Mouse (Mus musculus): ENCODE measurements at regions not wholly inside any gene's neighbourhood (a gene's known extent, or its start where the extent isn't known, plus 50 kb on each side); places are given as distances from the start of the nearest gene placed in this dataset.

DNA sequence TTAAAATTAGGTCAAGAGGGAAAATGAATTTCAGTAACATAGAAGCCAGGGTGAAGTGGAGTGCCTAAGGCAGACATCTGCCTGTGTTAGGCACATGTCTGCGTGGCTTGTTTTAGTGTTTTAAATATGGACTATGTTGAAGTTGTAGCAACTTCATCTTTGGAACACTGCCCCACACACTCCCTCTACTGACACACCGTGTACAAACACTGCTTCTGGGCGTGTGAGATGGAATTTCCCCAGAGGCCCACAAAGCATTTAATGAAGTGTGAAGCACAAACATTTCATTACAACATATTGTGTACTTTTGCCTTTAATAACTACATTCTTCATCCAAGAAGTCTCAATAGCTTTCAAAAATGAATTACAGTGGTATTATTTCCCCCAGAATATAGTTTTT, 114.0 kb upstream of the Ttc29 start:
- H3K4me3 ChIP-seq (ENCODE audit: control insufficient read depth in 1 of 2, insufficient read depth in 1 of 2, low read depth in 2 of 2, low read length in 2 of 2): no peak overlapping the region
- H3K27ac ChIP-seq (ENCODE audit: control insufficient read depth, low read depth, low read length): no peak overlapping the region
- no peaks in the 10 kb centered on the region for H3K27me3 ChIP-seq (ENCODE audit: control insufficient read depth in 1 of 2, insufficient read depth in 2 of 2, low read length in 2 of 2)
- no peak for TF ChIP-seq ETS1 (IDR thresholded peaks at IDR 0.05; ENCODE audit: low read depth, low read length)
- TF ChIP-seq KAT2A (conservative IDR thresholded peaks at IDR 0.05; ENCODE audit: low read depth, low read length): no peak
- no peaks in the 10 kb centered on the region for H3K79me2 ChIP-seq (ENCODE audit: control insufficient read depth, insufficient read depth, low read length, poor library complexity)
- no peaks in the 10 kb centered on the region for H3K4me1 ChIP-seq (ENCODE audit: control insufficient read depth in 1 of 2, insufficient read depth in 2 of 2, low read length in 2 of 2)
- DNase-seq (ENCODE audit: low read depth, low spot score): no peak
- no peaks in the 10 kb centered on the region for H3K36me3 ChIP-seq (ENCODE audit: control insufficient read depth in 1 of 2, insufficient read depth in 2 of 2, low read length in 2 of 2)
- H3K9me3 ChIP-seq (replicated peaks; ENCODE audit: insufficient read depth, low read length): no peaks in the 10 kb centered on the region
- no peak overlapping the region for H3K9ac ChIP-seq (ENCODE audit: control insufficient read depth, low read depth, low read length, poor library complexity, severe bottlenecking)

DNA sequence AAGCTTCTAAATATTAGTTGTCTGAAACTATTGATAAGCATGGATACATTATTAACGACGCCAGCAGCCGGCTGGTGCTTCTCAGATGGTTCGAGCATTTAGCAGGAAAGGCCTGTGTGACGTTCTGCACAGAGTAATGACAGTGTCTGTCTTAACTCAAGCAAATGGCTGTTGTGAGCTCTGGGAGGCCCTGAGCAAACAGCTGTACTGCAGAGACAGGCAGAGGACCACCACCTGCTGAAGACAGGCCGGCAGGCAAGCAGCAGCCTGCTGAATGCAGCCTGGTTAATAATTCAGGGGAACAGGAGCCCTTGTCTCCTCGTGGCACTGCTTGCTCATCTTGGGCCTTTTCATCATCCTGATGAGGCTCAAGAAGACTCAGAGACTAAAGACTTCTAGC, 105.8 kb upstream of the Ttc29 start:
- no peak for DNase-seq (ENCODE audit: low read depth, low spot score)
- H3K27ac ChIP-seq (ENCODE audit: control insufficient read depth, low read depth, low read length): no peak overlapping the region
- no peaks in the 10 kb centered on the region; a peak in 1 of 4 replicates for H3K4me1 ChIP-seq (ENCODE audit: control insufficient read depth in 1 of 2, insufficient read depth in 2 of 2, low read length in 2 of 2)
- no peak overlapping the region for H3K4me3 ChIP-seq (ENCODE audit: control insufficient read depth in 1 of 2, insufficient read depth in 1 of 2, low read depth in 2 of 2, low read length in 2 of 2)
- no peaks in the 10 kb centered on the region for H3K27me3 ChIP-seq (ENCODE audit: control insufficient read depth in 1 of 2, insufficient read depth in 2 of 2, low read length in 2 of 2)
- H3K9me3 ChIP-seq (replicated peaks; ENCODE audit: insufficient read depth, low read length): no peaks in the 10 kb centered on the region
- H3K36me3 ChIP-seq (ENCODE audit: control insufficient read depth in 1 of 2, insufficient read depth in 2 of 2, low read length in 2 of 2): peaks cover 0 to 5% of the 10 kb centered on the region in 2 experiments; a peak in 2 of 4 replicates
- no peaks in the 10 kb centered on the region for H3K79me2 ChIP-seq (ENCODE audit: control insufficient read depth, insufficient read depth, low read length, poor library complexity)
- no peak overlapping the region for H3K9ac ChIP-seq (ENCODE audit: control insufficient read depth, low read depth, low read length, poor library complexity, severe bottlenecking)
- TF ChIP-seq MAZ (IDR thresholded peaks at IDR 0.05; ENCODE audit: low read depth, low read length) (no peak), POLR2AphosphoS5 (IDR thresholded peaks at IDR 0.05; ENCODE audit: borderline replicate concordance, low read depth, low read length) (no peak), RAD21 (IDR thresholded peaks at IDR 0.05; ENCODE audit: low read depth, low read length) (no peak), ETS1 (IDR thresholded peaks at IDR 0.05; ENCODE audit: low read depth, low read length) (no peak), UBTF (IDR thresholded peaks at IDR 0.05; ENCODE audit: borderline replicate concordance, insufficient read depth, low read depth, low read length) (no peak), EP300 (IDR thresholded peaks at IDR 0.05; ENCODE audit: low read depth in 1 of 2, low read length in 2 of 2) (no peak)

DNA sequence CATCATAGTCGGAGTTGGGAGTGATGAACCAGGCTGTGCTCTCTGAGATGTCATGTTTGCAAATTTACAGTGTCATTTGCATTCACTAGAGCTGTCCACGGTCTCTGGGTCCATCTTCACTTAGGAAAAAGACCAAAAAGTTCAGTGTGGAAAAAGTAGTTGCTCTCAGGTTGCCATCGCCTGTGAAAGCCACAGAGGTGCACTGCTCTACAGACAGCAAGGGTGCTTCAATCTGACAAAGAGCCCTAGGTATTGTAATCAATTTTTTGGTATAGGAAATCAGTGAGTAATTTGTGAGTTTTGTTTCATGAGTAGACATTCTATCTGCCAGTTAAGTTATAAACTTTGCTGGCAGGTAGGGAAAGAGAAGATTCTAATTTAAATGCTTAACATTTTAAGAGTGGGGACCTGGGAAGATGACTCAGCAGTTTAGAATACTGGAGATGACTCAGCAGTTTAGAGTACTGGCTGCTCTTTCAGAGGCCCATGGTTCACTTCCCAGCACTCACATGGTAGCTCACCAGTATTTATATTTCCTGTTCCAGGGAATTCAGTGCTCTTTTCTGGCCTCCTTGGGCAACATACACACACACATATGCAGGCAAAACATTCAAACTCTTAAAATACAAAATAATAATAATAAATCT, 103.0 kb upstream of the Ttc29 start:
- no peak overlapping the region for H3K27ac ChIP-seq (ENCODE audit: control insufficient read depth, low read depth, low read length)
- no peak overlapping the region for H3K4me3 ChIP-seq (ENCODE audit: control insufficient read depth in 1 of 2, insufficient read depth in 1 of 2, low read depth in 2 of 2, low read length in 2 of 2)
- peak; percentile 73 for DNase-seq (ENCODE audit: low read depth, low spot score)
- peaks cover 0 to 5% of the 10 kb centered on the region in 2 experiments; a peak in 2 of 4 replicates for H3K36me3 ChIP-seq (ENCODE audit: control insufficient read depth in 1 of 2, insufficient read depth in 2 of 2, low read length in 2 of 2)
- no peaks in the 10 kb centered on the region for H3K79me2 ChIP-seq (ENCODE audit: control insufficient read depth, insufficient read depth, low read length, poor library complexity)
- H3K27me3 ChIP-seq (ENCODE audit: control insufficient read depth in 1 of 2, insufficient read depth in 2 of 2, low read length in 2 of 2): no peaks in the 10 kb centered on the region
- TF ChIP-seq MYC (IDR thresholded peaks at IDR 0.05; ENCODE audit: low read depth, low read length) (no peak), MEF2A (IDR thresholded peaks at IDR 0.05; ENCODE audit: extremely low read depth, insufficient replicate concordance, low read depth, low read length, poor library complexity, severe bottlenecking) (no peak), POLR2AphosphoS2 (IDR thresholded peaks at IDR 0.05; ENCODE audit: low read length) (no peak), ZMIZ1 (IDR thresholded peaks at IDR 0.05; ENCODE audit: low read depth, low read length) (no peak), USF2 (IDR thresholded peaks at IDR 0.05; ENCODE audit: borderline replicate concordance in 1 of 2, insufficient read depth in 1 of 2, low read depth in 1 of 2, low read length in 2 of 2) (no peak), GABPA (IDR thresholded peaks at IDR 0.05; ENCODE audit: low read depth, low read length) (peak; percentile 81), MAFK (IDR thresholded peaks at IDR 0.05; ENCODE audit: borderline replicate concordance, low read depth, low read length) (peak; percentile 95), RAD21 (IDR thresholded peaks at IDR 0.05; ENCODE audit: low read depth, low read length) (no peak), CHD2 (IDR thresholded peaks at IDR 0.05; ENCODE audit: low read length) (no peak), NRF1 (IDR thresholded peaks at IDR 0.05; ENCODE audit: insufficient read depth, low read depth, low read length, poor library complexity, severe bottlenecking) (no peak), ZNF384 (IDR thresholded peaks at IDR 0.05; ENCODE audit: low read depth, low read length) (no peak), TCF12 (IDR thresholded peaks at IDR 0.05; ENCODE audit: low read depth, low read length) (no peak), EP300 (IDR thresholded peaks at IDR 0.05; ENCODE audit: low read depth in 1 of 2, low read length in 2 of 2) (peak; percentile 20 to 61; a peak in 3 of 4 replicates), TAL1 (IDR thresholded peaks at IDR 0.05; ENCODE audit: low read length) (no peak), SMC3 (IDR thresholded peaks at IDR 0.05; ENCODE audit: low read depth, low read length) (no peak), NELFE (IDR thresholded peaks at IDR 0.05; ENCODE audit: low read depth, low read length) (no peak)
- no peaks in the 10 kb centered on the region; a peak in 1 of 4 replicates for H3K4me1 ChIP-seq (ENCODE audit: control insufficient read depth in 1 of 2, insufficient read depth in 2 of 2, low read length in 2 of 2)
- no peaks in the 10 kb centered on the region for H3K9me3 ChIP-seq (replicated peaks; ENCODE audit: insufficient read depth, low read length)
- H3K9ac ChIP-seq (ENCODE audit: control insufficient read depth, low read depth, low read length, poor library complexity, severe bottlenecking): no peak overlapping the region
